Mouse (Mus musculus) heart, postnatal 0 days (tissue): ENCODE measurements around the gene Arap1. TPM values are rescaled to one million over a fixed set of nuclear protein-coding genes. Genes with fewer than 3 reads are reported as not detected.

Experiments
- ATAC-seq: fragments of 200-750 bp; cut with Nextera tagmentation; 2 replicates; pipeline ENCODE4 v1.8.0; 2017; ENCODE audit warnings: low read depth, moderate number of reproducible peaks, moderate library complexity; ENCODE audit not compliant: insufficient read depth
- DNase-seq: peaks from one replicate; pipeline ENCODE4 v3.0.0-alpha.2; 2016; ENCODE audit warnings: low spot score
- H3K27ac ChIP-seq: fragments of 300-500 bp; sonication (generic); 2 replicates; pipeline ENCODE4 v1.5.1; 2014; ENCODE audit warnings: low read depth, mild to moderate bottlenecking
- H3K27me3 ChIP-seq: fragments of 300-500 bp; sonication (generic); 2 replicates; pipeline ENCODE4 v1.6.1; 2014; ENCODE audit warnings: low read length, mixed read lengths; ENCODE audit not compliant: control insufficient read depth, insufficient read depth
- H3K36me3 ChIP-seq: fragments of 300-500 bp; sonication (generic); replicated peaks from 2 replicates; pipeline ENCODE4 v1.6.1; 2014; ENCODE audit warnings: low read length, mixed read lengths; ENCODE audit not compliant: control insufficient read depth, insufficient read depth
- H3K4me1 ChIP-seq: fragments of 300-500 bp; sonication (generic); 2 replicates; pipeline ENCODE4 v1.6.1; 2014; ENCODE audit warnings: antibody characterized with exemption; ENCODE audit not compliant: control insufficient read depth, insufficient read depth
- H3K4me2 ChIP-seq: fragments of 300-500 bp; sonication (generic); 2 replicates; pipeline ENCODE4 v1.6.1; 2014; ENCODE audit warnings: low read depth, mild to moderate bottlenecking, low read length, moderate library complexity
- H3K4me3 ChIP-seq: fragments of 300-500 bp; sonication (generic); 2 replicates; pipeline ENCODE4 v1.5.1; 2014; ENCODE audit warnings: low read depth, low read length
- H3K9ac ChIP-seq: fragments of 300-500 bp; sonication (generic); replicated peaks from 2 replicates; pipeline ENCODE4 v1.6.1; 2014; ENCODE audit warnings: low read depth, low read length, mixed read lengths
- H3K9me3 ChIP-seq: fragments of 300-500 bp; sonication (generic); replicated peaks from 2 replicates; pipeline ENCODE4 v1.6.1; 2016; ENCODE audit warnings: low read length; ENCODE audit not compliant: control insufficient read depth
- CTCF ChIP-seq: IDR thresholded peaks from 2 replicates; pipeline ENCODE4 v1.5.1; 2016; ENCODE audit warnings: antibody characterized with exemption, control low read depth, low read depth
- EP300 ChIP-seq: IDR thresholded peaks from 2 replicates; pipeline ENCODE4 v1.6.1; 2016; ENCODE audit warnings: antibody characterized with exemption, low read depth
- WGBS: fragments of 180-500 bp; shearing (Covaris S2); extraction: QIAGEN DNeasy Blood & Tissue Kit; methylation state at CpG from one replicate; pipeline ENCODE4 v1.1.7; 2014; 5-methylcytosine and 5-hydroxymethylcytosine counted together
- polyA plus RNA-seq: library from polyadenylated mRNA; unstranded; fragments of >200 nt; fragmentation: Nextera tagmentation; extraction: Ambion mirVana; gene quantifications from 2 replicates; pipeline ENCODE4 v1.2.1, GENCODE M21; 2015
- total RNA-seq: library from RNA; depleted of rRNA; stranded (reverse); fragments of >200 nt; gene quantifications from 2 replicates; pipeline ENCODE4 v1.2.3, GENCODE M21; 2014; ENCODE audit warnings: low replicate concordance

Arap1 gene
- total and polyA plus RNA-seq, 2 experiments from 2014 or later = 18.6 to 101 TPM

- Histone ChIP-seq H3K36me3 (no peaks in the 10 kb centered on the region), H3K27ac (peak overlapping the region; percentile 57; the same call in 1 of the 2 replicates), H3K27me3 (peaks cover 16% of the 10 kb centered on the region), H3K4me3 (no peak overlapping the region), H3K9ac (no peak overlapping the region), H3K4me2 (0 out of 2 replicates have a peak overlapping the region, but pooled peaks have one; percentile 21), H3K4me1 (peaks cover 28% of the 10 kb centered on the region), H3K9me3 (no peaks in the 10 kb centered on the region)
- DNase-seq (no peak), ATAC-seq (no peak)
- WGBS = 82% methylated on average over 9 of the region's 9 CpGs
- TF ChIP-seq EP300 (no peak), CTCF (no peak)
These were observed 106.6 kb downstream of the Arap1 start for GRCm38 (mm10) chr7:101454479-101454878.

- Histone ChIP-seq H3K4me2 (no peak overlapping the region), H3K9ac (no peak overlapping the region), H3K36me3 (no peaks in the 10 kb centered on the region), H3K9me3 (no peaks in the 10 kb centered on the region), H3K4me1 (peaks cover 35% of the 10 kb centered on the region), H3K27me3 (peaks cover 16% of the 10 kb centered on the region), H3K27ac (no peak overlapping the region), H3K4me3 (no peak overlapping the region)
- no peak for TF ChIP-seq CTCF
- TF ChIP-seq EP300 = no peak
- 66% methylated on average over 6 of the region's 6 CpGs for WGBS
- ATAC-seq (no peak), DNase-seq (no peak)
These were observed 107.3 kb downstream of the Arap1 start for GRCm38 (mm10) chr7:101455141-101455540.

- TF ChIP-seq EP300 (no peak), CTCF (no peak)
- Histone ChIP-seq H3K4me1 (peaks cover 41% of the 10 kb centered on the region), H3K9me3 (no peaks in the 10 kb centered on the region), H3K9ac (no peak overlapping the region), H3K27ac (peak overlapping the region; percentile 25; the same call in 1 of the 2 replicates), H3K27me3 (peaks cover 15% of the 10 kb centered on the region), H3K36me3 (no peaks in the 10 kb centered on the region), H3K4me2 (0 out of 2 replicates have a peak overlapping the region, but pooled peaks have one; percentile 17), H3K4me3 (no peak overlapping the region)
- WGBS = 67% methylated on average over 4 of the region's 4 CpGs
- no peak for DNase-seq
- ATAC-seq = no peak
These were observed 108.5 kb downstream of the Arap1 start for GRCm38 (mm10) chr7:101456318-101456717.

- DNase-seq (no peak), ATAC-seq (no peak)
- H3K27ac ChIP-seq = peak overlapping the region; percentile 44; the same call in 1 of the 2 replicates
- 43% methylated on average over 5 of the region's 5 CpGs for WGBS
- peaks cover 11% of the 10 kb centered on the region for H3K27me3 ChIP-seq
- H3K4me3 ChIP-seq = no peak overlapping the region
- no peaks in the 10 kb centered on the region for H3K36me3 ChIP-seq
- no peak for TF ChIP-seq CTCF
- TF ChIP-seq EP300 = 0 out of 2 replicates have a peak, but pooled peaks have one; percentile 31
- H3K9ac ChIP-seq = no peak overlapping the region
- no peaks in the 10 kb centered on the region for H3K9me3 ChIP-seq
- H3K4me2 ChIP-seq = 0 out of 2 replicates have a peak overlapping the region, but pooled peaks have one; percentile 17
- H3K4me1 ChIP-seq = peaks cover 42% of the 10 kb centered on the region
These were observed 108.9 kb downstream of the Arap1 start for GRCm38 (mm10) chr7:101456789-101457188.

GRCm38 (mm10) chr7:101457283-101457682, 109.4 kb downstream of the Arap1 start:
- 70% methylated on average over 5 of the region's 5 CpGs for WGBS
- H3K4me2 ChIP-seq = 0 out of 2 replicates have a peak overlapping the region, but pooled peaks have one; percentile 8
- no peak for DNase-seq
- H3K4me1 ChIP-seq = peaks cover 43% of the 10 kb centered on the region
- no peak for ATAC-seq
- no peak for TF ChIP-seq EP300
- TF ChIP-seq CTCF = no peak
- no peaks in the 10 kb centered on the region for H3K9me3 ChIP-seq
- no peak overlapping the region for H3K4me3 ChIP-seq
- no peak overlapping the region for H3K9ac ChIP-seq
- H3K36me3 ChIP-seq = no peaks in the 10 kb centered on the region
- peak overlapping the region; percentile 44 for H3K27ac ChIP-seq
- peaks cover 6% of the 10 kb centered on the region; the same call in 1 of the 2 replicates for H3K27me3 ChIP-seq

GRCm38 (mm10) chr7:101457801-101458200, 109.9 kb downstream of the Arap1 start:
- WGBS = 53% methylated on average over 8 of the region's 8 CpGs
- Histone ChIP-seq H3K4me3 (no peak overlapping the region), H3K4me1 (peaks cover 48% of the 10 kb centered on the region), H3K36me3 (no peaks in the 10 kb centered on the region), H3K4me2 (no peak overlapping the region), H3K9me3 (no peaks in the 10 kb centered on the region), H3K9ac (no peak overlapping the region), H3K27me3 (0 out of 2 replicates have a peak, but pooled peaks cover 1% of the 10 kb centered on the region), H3K27ac (peak overlapping the region; percentile 44)
- ATAC-seq (no peak), DNase-seq (no peak)
- TF ChIP-seq EP300 (no peak), CTCF (no peak)
